Mouse (Mus musculus) WW6 (cell line): ENCODE measurements around the gene Slc5a3.
"Not testable (repeated sequence)": the region's sequence is repeated elsewhere in the genome, so short reads cannot be mapped to it uniquely, and the experiment has no call there.

Experiments
- DNase-seq: peaks from one replicate; pipeline ENCODE4 v3.0.0-alpha.2; 2013; ENCODE audit warnings: low read depth, low spot score

The Slc5a3 gene

DNA sequence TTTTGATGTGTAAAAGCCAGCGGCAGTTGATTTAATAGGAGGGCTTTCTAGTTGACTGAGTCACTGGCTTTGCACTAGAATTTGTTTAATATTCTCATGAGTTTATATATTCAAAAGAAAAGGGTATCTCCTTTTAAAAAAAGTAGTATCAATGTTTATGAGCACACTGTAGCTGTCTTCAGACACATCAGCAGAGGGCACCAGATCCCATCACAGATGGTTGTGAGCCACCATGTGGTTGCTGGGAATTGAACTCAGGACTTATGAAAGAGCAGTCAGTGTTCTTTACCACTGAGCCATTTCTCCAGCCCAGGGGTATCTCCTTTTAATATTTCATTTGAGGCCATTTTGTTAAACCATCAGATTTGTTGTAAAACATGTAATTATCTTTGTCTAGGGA is 4.7 kb downstream of the Slc5a3 start:
- no peak for DNase-seq

DNA sequence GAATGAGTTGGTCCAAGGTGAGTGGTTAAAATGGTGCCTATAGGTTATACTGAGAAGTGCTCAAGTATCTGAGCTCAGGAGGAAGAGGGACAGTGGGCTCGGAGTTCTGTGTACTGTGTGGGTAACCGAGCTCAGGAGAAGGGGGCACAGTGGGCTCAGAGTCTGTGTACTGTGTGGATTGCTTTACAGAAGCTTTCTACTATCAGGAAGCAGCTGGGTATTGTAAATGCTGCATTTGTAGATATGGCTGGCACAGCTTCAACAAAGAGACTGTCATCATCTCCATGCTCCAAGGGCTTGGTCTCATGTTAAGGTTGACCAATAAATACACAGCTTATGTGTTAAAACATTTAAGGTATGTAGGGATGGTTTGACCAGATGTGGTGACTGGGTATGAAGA is 6.7 kb downstream of the Slc5a3 start:
- no peak for DNase-seq

DNA sequence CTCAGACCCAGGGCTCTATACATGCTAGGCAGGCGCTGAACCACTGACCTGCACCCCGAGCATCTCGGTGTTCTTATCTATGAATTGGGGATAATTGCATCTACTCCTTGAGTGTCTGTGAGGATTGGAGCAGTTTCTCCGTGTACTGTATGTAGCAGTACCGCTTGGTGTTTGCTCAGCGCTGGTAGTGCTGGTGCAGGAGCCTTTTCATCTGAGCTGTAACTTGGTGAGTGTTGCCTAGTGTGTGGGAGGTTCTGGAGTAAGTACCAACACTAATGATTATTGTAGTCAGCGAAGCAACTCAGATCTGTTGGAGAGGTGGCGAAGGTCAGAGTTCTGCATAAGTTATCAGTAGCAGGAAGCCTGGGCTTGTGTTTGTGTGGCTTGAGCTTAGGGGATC is 12.2 kb downstream of the Slc5a3 start:
- no peak for DNase-seq

DNA sequence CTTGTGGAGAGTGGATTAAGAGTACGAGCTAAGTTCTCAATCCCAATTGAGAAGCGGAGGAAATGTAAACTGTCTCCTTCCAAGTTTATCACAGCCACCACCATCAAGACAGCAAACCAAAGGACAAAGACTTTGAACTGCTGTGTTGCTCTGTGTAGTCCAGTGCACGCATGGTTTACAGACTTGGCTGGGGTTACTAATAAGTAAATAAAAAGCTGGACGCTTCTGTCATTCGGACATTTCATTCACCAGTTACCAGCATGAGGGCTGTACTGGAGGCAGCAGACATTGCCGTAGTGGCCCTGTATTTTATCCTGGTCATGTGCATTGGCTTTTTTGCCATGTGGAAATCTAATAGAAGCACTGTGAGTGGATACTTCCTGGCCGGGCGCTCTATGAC is 18.7 kb downstream of the Slc5a3 start:
- DNase-seq: no peak

DNA sequence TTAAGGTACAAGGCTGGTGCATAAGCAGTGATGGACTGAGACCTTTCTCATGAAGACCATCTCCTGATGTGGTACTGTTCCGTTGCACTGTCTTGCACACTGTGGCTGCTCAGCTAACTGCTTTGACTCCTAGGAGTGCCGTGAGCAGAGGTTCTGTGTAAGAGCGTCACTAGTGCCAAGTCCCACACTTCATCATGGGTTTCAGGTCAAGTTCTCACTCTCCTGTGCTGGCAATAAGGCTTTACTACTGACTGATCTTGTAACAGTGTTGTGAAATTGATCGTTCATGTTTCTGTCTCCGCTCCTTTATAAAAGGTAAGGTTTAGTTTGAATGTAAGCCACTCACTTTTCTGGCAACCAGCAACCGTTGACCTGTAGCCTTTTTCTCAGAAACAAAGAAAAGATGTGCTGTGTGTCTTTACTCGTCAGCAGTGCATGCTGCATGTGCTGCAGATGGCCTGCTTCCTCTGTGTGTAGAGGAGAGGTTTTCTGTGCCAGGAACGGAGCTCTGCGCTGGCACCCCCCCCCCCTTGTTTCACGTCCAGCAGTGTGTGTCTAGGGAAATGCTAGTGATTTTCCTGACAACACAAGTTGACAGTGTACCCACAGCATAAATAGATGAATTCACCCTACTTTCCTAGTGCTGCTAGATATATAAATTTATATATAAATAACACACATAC is 25.8 kb downstream of the Slc5a3 start:
- DNase-seq: no peak

DNA sequence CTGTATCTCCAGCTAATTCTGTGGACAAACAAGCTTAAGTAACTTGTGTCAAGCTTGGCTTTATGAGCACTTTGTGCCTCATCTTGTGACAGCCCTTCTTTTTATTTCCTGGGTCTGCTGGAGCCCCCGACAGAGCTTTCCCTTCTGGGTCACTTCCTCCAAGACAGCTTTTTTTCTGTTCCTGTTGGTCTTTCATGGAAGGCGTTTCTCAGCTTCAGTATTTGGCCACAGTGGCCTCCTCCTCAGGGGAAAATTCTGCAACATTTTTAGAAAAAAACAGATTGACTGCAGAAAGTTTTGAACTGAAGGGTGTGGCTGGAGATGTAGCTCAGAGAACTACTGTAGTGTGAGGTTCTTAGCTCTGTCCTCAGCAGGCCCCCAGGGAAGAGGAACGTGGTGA is 31.1 kb downstream of the Slc5a3 start:
- DNase-seq: no peak

DNA sequence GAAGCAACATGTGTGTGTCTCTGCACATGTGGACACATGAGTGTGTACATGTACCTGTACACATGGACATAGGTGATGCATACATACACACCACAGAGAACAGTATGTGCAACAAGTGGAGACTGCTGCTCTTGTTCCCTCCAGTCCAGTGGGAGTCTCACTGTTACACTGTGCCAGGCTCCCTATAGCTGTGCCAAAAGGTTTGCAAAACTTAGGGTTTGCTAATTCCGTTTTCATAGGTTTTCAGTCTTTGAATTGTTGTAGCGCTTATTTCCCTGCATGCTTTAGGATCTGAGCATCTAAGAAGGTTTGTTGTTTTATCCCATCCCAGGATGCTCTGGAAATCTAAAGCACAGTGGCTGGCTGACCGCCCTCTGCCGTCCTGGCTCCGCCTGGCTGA is 33.8 kb downstream of the Slc5a3 start:
- DNase-seq: no peak

DNA sequence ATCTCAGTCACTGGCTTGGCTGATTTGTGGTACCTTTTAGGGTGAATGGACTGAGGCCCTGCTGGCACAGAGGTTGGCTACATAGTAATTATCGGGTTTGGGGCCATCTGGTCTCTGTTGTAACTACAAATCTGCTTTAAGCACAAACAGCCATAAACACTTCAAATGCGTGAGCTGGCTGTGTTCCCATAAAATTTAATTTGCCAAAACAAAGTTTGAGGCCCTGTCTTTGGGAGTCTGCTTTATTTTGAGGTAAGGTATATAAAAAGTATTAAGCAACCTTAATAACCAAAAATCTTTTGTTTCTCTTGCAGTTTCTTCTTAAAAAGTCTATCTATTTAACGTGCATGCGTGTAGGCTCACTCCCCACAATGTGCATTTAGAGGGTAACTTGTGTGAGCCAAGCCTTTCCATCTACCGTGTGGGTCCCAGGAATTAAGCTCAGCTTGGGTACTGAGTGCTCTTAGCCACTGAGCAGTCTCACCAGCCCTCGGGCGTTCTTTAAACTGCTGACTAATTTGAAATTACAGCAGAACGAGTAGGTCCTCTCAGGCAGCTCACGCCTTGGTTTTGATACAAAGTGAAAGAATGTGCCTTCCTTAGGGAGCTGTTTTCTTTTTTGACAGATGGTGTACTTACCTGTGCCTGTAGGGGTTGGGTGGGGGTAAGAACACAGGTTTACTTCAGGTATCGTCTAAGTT is 40.4 kb downstream of the Slc5a3 start:
- no peak for DNase-seq

DNA sequence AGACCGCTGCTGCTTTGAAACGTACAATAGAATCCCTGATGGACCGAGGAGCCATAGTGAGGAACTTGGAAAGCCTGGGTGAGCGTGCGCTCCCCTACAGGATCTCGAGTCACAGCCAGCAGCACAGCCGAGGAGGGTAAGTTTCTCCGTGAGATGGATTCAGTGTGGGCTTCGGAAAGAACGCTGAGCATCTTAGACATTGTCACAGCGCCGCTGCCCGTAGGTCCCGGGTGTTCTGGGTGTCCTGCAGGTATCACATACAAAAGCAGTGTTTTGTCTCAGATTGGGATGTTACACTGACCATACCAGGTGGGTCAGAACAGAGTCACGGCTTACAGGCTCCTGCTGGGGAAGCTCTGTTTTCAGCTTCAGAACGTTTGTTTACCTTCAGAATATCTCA is 41.5 kb downstream of the Slc5a3 start:
- no peak for DNase-seq

DNA sequence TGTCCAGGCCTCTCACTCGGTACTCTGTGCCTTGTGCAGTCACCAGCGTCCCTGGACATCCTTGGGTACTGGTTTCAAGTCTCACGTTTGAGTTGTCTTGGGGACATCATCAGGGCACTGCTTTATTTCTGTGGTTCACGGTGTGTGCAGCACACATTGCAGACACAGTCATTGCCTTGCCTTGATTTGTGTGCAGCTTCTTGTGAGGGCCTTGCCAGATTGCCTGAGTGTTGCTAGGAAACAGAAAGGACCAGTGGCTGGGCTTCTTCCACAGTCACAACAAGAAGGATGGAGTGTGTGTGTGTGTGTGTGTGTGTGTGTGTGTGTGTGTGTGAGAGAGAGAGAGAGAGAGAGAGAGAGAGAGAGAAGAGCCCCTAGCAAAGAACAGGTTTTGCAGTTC is 42.0 kb downstream of the Slc5a3 start:
- no peak for DNase-seq

DNA sequence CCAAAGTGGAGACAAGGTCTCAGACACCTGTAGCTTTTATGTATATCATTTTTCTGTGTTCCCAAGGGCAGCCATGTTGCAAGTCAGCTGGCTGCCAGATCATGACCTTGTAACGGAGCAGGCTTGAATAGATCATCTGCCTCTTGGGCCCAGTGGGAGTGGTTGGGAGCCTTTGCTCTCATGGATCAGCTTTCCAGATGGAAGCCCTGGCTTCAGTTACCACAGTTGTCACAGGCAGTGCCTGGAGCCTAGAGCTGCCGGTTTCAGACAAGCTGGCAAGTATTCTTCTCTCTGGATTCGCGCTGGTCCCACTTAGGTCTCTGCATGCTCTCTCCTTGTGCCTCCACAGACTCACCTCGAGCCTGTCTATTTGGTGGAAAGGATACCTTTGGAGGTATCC is 44.0 kb downstream of the Slc5a3 start:
- DNase-seq: no peak

DNA sequence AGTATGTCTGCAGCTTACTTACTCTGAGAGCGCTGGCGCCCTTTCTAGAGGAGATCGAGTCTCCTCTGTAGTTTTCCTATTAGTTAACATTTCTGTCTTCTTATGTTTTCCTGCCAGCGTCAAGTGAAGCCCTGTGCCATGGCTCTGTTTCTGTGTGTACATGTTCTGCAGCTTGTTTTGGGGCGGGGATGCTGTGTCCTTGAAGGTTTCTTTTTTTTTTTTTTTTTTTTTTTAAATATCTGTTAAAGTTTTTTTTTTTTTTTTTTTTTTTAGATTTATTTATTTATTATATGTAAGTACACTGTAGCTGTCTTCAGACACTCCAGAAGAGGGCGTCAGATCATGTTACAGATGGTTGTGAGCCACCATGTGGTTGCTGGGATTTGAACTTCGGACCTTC is 44.8 kb downstream of the Slc5a3 start:
- not testable (repeated sequence) for DNase-seq

DNA sequence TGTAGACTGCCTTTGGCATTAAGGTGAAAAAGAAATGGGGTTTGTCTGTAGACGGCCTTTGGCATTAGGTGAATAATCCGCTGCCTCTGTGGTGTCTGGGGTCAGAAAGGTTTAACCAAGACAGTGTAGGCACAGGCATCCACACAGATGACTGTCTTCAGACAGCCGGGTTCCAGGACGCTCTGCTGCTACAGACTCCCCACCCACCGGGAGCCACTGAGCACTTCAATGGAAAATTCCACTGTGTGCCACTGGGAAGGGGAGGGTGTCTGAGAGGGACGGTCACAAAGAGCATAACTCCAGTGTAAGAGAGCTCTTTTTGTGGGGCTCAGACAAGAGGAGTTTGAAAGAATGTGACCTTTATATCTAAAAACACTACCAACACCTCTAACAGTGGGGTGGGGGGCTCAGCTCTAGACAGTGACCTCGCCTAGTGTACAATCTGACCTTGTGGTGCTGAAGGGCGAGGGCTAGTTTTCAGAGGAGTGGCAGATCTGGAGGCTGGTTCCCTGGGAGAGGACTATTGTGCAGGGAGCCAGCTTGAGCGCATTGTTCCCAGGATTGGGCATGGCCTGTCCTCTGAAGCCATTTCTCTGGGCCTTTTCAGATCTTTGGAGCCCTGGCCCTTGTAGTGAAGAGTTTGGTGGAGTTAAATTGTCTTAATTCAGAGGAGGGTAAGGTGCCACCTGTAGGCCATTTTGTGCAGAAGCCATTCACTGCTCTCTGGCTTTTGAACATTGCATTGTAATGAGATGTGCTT is 45.6 kb downstream of the Slc5a3 start:
- DNase-seq: no peak

DNA sequence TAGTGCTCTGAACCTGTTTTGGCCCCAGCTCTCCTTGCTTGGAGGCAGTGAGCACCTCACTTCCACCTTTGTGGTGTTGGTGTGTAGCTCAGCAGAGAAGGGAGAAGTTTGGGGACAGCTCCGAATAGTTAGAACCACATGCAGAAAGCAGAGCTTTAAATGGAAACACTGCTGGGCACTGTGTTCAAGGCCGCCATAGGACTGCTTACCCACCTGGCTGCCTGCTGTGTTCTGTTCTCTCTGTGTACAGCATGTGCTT is 46.1 kb downstream of the Slc5a3 start:
- no peak for DNase-seq

DNA sequence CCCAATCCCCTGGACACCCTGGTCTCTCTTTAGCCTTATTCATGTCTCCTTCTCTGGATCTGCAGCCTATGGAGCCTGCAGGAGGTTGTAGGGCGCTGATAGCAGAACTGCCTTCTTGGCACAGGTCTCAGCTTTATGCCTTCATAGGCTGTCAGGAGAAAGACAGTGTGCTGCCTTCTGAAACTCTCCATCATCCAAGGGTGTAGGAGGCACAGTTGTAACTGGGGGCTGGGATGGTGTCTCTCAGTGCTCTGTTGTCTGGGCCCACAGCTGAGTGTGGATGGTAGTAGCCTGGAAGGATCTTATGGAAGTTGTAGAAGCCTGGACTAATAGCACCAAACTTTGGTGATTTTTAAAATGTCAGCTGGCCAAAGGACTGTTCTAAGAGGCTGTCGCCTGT is 46.8 kb downstream of the Slc5a3 start:
- no peak for DNase-seq

DNA sequence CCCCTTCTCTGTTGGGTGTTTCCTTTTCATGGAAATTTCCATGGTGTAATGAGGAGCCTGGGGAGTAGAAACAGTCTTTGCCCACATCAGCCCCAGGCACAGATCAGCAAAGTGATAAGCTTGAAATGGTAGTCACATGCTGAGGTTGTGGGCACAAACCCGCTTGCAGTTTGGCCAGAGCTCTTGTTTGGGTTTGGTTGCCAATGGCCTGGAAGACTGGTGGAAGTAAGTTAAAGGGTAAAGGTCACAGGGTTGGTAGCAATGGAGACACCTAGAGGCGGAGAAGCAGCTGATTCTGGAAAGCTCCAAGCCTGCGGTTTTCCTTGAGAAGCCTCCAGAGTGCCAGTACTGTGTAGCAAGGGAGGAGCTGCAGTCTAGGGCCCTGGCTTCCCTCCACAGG is 47.5 kb downstream of the Slc5a3 start:
- DNase-seq: no peak

DNA sequence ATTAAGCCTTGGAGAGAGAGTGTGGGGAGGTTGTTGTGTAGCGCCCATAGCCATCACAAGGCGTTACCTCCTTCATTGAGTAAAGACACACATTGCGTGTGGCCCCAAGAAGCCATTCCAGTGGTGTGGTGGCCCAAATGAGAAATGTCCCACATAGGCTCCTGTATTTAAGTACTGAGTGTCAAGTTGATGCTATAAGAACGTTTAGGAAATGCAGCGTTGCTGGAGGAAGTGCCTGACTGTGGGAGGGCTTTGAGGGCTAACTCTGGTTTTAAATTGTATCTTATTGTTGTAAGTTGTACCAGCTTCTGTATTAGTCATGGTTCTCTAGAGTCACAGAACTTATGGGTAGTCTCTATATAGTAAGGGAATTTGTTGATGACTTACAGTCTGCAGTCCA is 49.2 kb downstream of the Slc5a3 start:
- DNase-seq: no peak

DNA sequence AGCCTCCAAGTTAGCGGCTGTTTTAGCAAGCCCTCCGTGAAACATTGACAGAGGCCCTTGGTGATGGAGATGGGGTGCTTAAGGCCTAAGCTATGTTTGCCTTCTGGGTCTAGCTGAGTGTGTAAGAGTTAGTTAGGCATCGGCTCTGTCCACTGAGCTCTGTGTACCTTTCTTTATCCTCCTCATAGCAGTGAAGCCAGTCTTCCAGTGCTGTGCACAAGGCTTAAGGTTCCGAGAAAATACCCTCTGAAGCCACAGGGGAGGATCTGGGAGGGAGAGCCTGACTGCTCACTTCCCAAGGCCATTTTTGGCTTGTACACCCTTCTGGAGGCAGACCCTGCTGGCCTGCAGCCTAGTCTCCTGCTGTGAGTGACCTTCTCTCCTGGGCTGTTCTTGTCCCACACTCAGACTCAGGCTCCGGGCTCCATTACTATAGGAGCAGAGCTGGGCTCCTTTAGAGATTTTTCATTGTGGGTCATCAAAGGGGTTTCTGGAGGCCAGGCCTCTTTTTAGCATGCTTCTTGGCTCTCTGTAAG is 56.7 kb downstream of the Slc5a3 start:
- no peak for DNase-seq

DNA sequence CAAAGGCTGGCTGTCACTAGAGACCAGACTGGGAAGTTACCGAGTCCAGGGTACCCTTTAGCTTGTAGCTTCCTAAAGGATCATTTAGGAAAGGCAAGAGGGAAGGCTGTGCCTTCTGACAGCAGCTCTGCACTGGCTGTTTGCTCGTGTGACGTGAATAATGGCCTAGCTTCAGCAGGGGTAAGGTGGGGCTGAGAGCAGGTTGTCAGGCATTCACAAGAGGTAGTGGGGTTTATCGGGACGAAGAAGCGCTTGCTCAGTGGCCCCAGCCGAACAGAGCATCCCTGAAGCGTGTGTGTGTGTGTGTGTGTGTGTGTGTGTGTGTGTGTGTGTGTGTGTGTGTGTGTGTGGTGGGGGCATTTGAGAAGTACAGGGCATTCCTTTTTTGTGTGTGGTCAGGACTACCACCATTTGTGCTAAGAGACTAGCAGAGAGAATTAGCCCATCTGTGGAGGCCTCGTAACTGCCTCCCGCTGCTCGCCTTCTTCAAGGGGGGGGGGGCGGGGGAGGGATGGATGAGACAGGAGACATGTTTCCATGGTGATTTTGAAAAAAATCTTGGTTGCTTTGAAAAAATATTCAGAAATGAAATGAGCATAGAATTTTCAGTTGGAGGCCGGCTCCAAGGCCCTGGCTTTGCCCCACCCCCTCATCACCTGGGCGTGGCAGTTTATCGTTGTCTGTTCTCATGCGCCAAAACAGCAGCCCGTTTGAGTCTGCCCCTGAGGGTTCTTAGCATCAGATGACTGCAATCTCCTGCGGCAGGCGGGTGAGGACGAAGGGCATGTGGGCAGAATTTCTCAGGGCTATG is 57.7 kb downstream of the Slc5a3 start:
- DNase-seq: no peak

DNA sequence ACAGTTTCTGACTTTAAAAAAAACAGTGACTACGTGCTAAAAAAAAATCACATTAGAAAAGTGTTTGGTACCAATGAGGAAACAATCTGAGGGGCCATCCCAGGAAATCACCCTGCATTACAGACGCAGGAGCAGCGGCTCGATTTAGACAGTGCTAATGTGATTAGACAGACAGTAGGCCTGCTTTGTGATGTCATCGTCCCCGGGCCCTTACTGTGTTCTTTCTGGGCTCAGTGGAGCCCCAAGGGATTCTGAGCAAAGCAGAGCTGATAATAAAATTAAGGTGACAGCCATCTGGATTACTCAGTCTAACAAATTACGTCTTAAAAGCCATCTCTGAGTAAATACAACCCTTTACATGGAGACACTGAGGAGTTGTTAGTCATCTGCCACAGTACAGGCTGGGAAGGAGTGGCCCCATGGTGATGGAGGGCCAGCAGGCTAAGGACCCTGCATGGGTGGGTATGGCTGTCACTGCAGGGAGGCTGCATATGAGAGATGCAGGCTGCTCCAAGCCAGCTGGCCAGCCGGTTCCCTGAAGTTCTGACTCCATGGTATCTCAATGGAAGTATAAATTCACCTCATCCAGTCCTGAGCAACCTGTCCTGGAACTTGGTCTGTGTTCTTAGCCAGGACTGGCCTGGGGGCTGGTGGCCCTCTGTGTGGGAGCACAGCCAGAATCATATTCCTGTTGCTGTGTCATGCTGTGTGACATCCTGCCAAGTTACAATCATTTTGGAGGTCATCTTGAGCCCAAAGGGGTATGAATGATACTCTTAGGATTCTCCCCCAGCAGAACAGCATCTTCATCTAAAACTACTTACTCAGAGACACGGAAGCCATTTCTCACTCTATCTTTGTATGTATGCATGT is 59.5 kb downstream of the Slc5a3 start:
- no peak for DNase-seq

DNA sequence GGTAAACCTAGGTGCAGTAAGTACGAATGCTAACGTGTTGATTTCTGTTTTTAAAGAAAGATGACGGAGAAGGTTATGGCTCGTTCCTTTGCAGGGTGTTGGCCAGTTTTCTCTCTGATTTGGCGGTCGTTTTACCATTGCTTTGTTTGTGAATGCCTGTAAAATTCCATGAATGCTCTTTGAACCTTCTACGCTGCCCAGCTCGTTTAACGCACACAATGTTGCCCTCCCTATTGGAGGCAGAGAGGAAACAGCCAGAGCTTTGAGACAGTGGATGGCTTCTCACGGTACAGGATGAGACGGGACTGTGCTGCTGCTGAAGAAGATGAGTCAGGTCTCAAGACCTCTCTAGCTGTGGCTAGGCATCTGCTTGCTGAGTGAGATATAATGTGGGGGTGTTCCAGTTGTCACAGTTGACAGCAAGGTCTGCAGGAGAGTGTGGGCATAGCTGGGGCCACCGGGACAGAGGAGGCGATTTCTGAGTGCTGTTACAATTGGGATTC is 60.9 kb downstream of the Slc5a3 start:
- no peak for DNase-seq
